Mouse (Mus musculus): ENCODE measurements around the gene Spata2. TPM values are rescaled to one million over a fixed set of nuclear protein-coding genes. Genes with fewer than 3 reads are reported as not detected.

Gene Spata2
- total RNA-seq, 2 experiments from 2014 or later, result 13.6 to 14.6 TPM

DNA sequence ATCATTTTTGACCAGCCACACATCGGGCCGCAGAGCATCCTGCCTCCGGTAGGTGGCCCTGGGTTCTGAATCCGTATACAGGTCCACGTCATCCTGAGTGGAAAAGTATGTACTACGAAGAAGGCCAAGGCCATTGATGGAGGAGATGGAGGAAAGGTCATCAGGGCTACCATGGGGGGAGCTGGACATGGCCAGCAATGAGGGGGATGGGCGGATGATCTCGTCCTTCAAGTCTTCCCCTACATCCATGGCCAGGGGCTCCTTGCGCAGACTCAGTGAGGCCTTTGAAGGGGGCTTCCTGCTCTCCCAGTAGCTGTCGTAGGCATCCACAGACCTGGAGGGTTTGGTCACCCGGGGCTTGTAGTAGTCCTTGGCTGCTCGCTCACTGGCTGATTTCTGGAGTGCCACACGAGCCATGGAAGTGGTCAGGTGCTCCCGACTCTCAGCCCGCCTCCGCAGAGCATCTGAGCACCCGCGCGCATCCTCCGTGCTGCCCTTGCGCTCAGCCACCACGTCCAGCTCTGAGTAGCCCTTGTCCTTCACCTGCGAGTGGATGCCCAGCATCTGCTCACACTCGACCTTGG is 8.8 kb downstream of the Spata2 start:
- no peak for DNase-seq
- intact Hi-C loops (cut with DNase I), result no loop called here

- intact Hi-C loops (cut with DNase I), result no loop called here
- DNase-seq, result no peak
Observed at GRCm38 (mm10) chr2:167483081-167483826, 9.4 kb downstream of the Spata2 start.

GRCm38 (mm10) chr2:167482681-167483080 is 10.0 kb downstream of the Spata2 start:
- no peak for DNase-seq
- intact Hi-C loops (cut with DNase I), result no loop called here

- intact Hi-C loops (cut with DNase I), result no loop called here
- no peak for DNase-seq
Observed at GRCm38 (mm10) chr2:167479501-167479900, 13.2 kb downstream of the Spata2 start.

GRCm38 (mm10) chr2:167478128-167478527 is 14.6 kb downstream of the Spata2 start:
- intact Hi-C loops (cut with DNase I), result no loop called here

GRCm38 (mm10) chr2:167476762-167477161 is 15.9 kb downstream of the Spata2 start:
- no peak for DNase-seq
- intact Hi-C loops (cut with DNase I), result no loop called here

More at GRCm38 (mm10) chr2:167478128-167478527, 14.6 kb downstream of the Spata2 start:
- no peak for DNase-seq

- intact Hi-C loops (cut with DNase I), result no loop called here
- peak in 1 of 2 experiments; percentile 37 for DNase-seq
Observed at GRCm38 (mm10) chr2:167476200-167476688, 16.4 kb downstream of the Spata2 start.

DNA sequence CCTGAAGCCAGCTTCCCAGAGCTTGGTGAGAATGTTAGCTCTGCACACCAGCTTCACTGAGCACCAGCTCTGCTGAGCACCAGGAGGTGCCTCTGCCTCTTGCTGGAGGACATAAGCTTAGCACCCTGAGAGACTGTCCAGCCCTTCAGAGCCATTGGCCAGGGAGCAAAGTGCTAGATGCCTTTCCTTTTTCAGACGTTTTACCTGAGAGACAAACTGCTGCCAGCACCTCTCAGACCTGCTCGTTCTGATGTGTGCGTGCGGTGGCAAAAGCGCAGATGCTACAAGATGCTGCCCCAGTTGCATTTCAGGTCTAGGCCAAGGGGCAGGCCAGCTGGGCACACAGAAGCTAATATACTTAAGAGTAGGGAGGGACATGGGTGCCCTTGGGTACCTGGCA is 17.1 kb downstream of the Spata2 start:
- intact Hi-C loops (cut with DNase I), result no loop called here
- no peak for DNase-seq

DNA sequence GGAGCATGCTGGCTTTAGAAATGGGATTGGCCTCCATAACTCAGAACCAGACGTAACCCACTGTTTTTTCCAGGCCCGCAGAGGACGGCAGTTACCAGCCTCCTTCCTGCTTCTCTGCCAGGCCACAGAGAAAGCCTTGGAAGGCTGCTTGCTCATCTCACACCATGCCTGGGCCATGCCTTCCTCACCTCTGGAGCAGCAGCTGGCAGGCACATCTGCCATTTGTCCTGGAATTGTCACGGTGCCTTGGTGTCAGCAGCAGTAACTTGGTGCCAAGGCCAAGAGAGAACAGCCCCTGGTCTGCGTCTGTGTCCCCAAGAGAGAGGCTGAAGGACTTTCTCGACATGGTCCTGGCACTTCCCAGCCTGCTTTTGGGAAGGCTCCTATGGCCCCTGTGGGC is 18.5 kb downstream of the Spata2 start:
- no peak for DNase-seq
- intact Hi-C loops (cut with DNase I), result no loop called here

GRCm38 (mm10) chr2:167471585-167471984 is 21.1 kb downstream of the Spata2 start:
- intact Hi-C loops (cut with DNase I), result no loop called here
- no peak for DNase-seq

- intact Hi-C loops (cut with DNase I), result no loop called here
- DNase-seq, result no peak
Observed at GRCm38 (mm10) chr2:167470611-167471010, 22.1 kb downstream of the Spata2 start.

DNA sequence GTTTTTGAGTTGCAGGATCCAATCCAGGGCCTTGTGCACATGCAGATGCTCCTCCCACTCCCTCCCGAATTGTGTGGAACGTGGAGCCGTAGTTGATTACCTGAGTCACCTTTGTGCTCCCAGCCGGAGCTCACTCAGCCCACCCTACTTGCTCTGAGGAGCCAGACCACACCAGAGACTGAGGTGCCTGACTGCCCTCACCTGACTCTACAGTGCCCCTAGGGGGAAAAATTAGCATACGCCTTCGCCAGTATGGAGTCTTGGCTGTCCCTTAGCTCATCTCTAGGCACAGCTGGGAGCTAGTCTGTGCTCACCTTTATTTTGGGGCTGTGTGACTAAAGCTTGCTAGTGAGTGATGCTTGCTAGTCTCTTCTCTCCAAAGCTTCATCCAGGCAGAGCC is 24.2 kb downstream of the Spata2 start:
- intact Hi-C loops (cut with DNase I), result no loop called here
- DNase-seq, result no peak

DNA sequence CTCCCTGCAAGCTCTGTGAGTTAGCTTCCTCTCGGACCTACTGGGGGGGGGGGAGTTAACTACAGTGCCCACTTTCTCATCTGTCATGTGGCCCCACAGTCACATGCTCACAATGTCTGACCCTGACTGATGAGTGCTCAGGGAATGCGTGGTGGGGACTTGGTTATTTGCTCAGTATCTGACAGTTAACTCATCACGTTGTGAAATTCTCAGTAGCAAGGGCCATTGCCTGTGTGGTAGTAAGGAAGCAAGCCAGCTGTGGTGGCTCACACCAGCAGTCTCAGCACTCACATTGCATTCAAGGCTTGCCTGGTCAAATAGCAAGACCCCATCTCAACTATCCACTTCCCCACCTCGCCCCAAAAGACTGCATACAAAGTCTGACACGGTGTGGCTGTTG is 25.5 kb downstream of the Spata2 start:
- intact Hi-C loops (cut with DNase I), result no loop called here

DNA sequence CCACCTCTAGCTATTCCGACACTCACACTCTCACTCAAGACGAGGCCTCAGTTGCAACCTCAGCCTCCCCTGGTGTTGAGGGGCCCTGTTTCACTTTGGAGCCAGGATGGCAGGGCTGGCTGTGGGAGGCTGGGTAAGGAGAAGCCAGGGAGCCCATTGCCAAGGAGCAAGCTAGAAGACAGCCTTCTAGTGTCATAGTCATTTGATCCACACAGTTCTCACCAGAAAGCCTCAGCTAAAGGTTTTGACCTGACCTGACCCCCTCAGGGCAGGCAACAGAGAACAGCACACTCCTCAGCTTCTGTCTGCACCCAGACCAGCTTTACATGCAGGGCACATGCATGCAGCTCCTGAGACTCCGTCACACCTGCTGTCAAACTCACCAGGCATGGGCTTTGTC is 26.7 kb downstream of the Spata2 start:
- DNase-seq, result no peak
- intact Hi-C loops (cut with DNase I), result no loop called here

More for the DNA sequence above, 25.5 kb downstream of the Spata2 start:
- no peak for DNase-seq

- no peak for DNase-seq
- intact Hi-C loops (cut with DNase I), result loop anchor here (1.0 to 2.0 kb wide), 2 partner anchors 184 to 241 kb away; no protein-coding TSS in a partner anchor
Observed at GRCm38 (mm10) chr2:167463802-167464201, 28.9 kb downstream of the Spata2 start.

DNA sequence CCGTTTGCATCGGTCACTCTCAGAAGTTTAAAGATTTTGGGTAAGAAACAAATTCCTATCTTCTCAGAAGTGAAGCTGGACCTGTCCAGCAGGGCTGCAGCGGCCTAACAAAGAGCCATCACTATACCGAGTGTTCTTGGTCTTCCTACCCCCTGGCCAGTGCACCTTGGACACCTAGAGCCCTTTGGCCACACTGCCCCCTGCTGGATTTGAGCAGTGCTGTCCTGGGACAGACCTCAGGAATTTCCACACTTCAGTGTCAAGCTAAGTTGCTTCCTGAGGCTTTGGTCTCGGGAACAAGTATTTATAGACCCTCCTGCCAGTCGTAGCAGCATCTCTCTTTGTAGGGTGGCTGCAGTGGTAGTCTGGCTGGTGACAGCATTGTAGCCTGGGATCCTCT is 29.7 kb downstream of the Spata2 start:
- intact Hi-C loops (cut with DNase I), result loop anchor here (1.0 to 2.0 kb wide), 2 partner anchors 183 to 240 kb away; no protein-coding TSS in a partner anchor

GRCm38 (mm10) chr2:167459071-167459865 is 33.4 kb downstream of the Spata2 start:
- no peak for DNase-seq
- intact Hi-C loops (cut with DNase I), result loop anchor here (5.0 kb wide), 1 partner anchor 37 kb away; the partner anchor contains the start of gene Slc9a8

More for the DNA sequence above, 29.7 kb downstream of the Spata2 start:
- peak; percentile 59 to 67 for DNase-seq

- intact Hi-C loops (cut with DNase I), result loop anchor here (5.0 kb wide), 1 partner anchor 36 kb away; the partner anchor contains the start of gene Slc9a8
- DNase-seq, result no peak
Observed at GRCm38 (mm10) chr2:167458548-167458947, 34.1 kb downstream of the Spata2 start.

- DNase-seq, result no peak
- intact Hi-C loops (cut with DNase I), result loop anchor here (5.0 kb wide), 1 partner anchor 35 kb away; the partner anchor contains the start of gene Slc9a8
Observed at GRCm38 (mm10) chr2:167457213-167457612, 35.5 kb downstream of the Spata2 start.

- no peak for DNase-seq
- intact Hi-C loops (cut with DNase I), result loop anchor here (5.0 kb wide), 1 partner anchor 34 kb away; the partner anchor contains the start of gene Slc9a8
Observed at GRCm38 (mm10) chr2:167456361-167457020, 36.2 kb downstream of the Spata2 start.

Measured in heart, postnatal 36 days (tissue).